Mouse (Mus musculus): ENCODE measurements at regions not wholly inside any gene's neighbourhood (a gene's known extent, or its start where the extent isn't known, plus 50 kb on each side); places are given as distances from the start of the nearest gene placed in this dataset.

DNA sequence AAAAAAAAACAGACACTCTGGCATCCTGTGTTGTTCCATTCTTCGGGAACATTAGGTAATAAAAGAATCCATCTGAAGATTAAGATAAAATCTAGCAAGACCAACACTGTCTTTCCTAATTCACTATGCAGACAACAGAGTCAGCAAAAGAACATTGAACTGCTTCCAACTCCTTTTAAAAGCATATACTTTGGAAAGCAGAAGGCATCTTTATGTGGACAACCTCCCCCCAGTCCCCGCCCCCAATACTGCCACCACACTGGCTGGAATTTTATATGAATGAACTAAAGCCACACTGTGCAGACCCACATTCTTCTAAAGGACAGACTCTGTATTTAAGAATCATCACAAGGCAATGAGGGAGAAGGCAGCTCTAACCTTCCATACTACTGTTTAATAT, 176.7 kb upstream of the Sema3a start:
- Histone ChIP-seq H3K27ac (ENCODE audit: low read length) (no peak overlapping the region), H3K9me3 (ENCODE audit: control insufficient read depth, low read length) (no peaks in the 10 kb centered on the region), H3K36me3 (ENCODE audit: control insufficient read depth, insufficient read depth, low read length) (no peaks in the 10 kb centered on the region), H3K4me1 (replicated peaks; ENCODE audit: control insufficient read depth, insufficient read depth, low read length) (no peaks in the 10 kb centered on the region), H3K27me3 (ENCODE audit: control insufficient read depth, insufficient read depth, low read depth, low read length) (no peaks in the 10 kb centered on the region), H3K4me3 (ENCODE audit: low read length) (no peak overlapping the region), H3K9ac (ENCODE audit: low read length) (no peak overlapping the region), H3K4me2 (ENCODE audit: low read depth, low read length) (no peak overlapping the region)
- peak; percentile 52; the same call in 1 of the 2 replicates for ATAC-seq (ENCODE audit: low read depth)
- 60% methylated on average over 2 of the region's 2 CpGs for WGBS

DNA sequence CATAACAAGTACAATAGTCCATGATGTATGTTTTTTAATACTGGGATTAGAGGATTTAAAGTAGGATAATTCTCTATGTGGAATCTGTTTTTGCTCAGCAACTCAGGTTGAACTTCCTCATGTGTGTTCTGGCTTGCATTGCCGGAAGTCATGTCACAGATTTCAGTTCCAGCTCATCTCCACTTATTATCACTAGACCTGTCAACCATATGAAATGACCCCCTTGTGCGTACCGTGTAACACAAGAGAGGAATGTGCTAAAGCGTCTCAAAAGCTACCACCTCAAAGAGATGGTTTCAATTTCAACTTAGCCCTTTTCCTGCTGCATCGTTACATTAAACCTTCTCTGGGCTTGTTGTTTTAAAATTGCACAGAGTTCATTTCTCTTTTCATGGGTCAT, 154.2 kb upstream of the Sema3a start:
- peaks cover 4% of the 10 kb centered on the region; the same call in 1 of the 2 replicates for H3K4me1 ChIP-seq (replicated peaks; ENCODE audit: control insufficient read depth, insufficient read depth, low read length)
- H3K9ac ChIP-seq (ENCODE audit: low read length), result no peak overlapping the region
- no peaks in the 10 kb centered on the region for H3K9me3 ChIP-seq (ENCODE audit: control insufficient read depth, low read length)
- H3K36me3 ChIP-seq (ENCODE audit: control insufficient read depth, insufficient read depth, low read length), result no peaks in the 10 kb centered on the region
- 45% methylated on average over 5 of the region's 5 CpGs for WGBS
- no peak overlapping the region for H3K27ac ChIP-seq (ENCODE audit: low read length)
- ATAC-seq (ENCODE audit: low read depth), result no peak
- H3K27me3 ChIP-seq (ENCODE audit: control insufficient read depth, insufficient read depth, low read depth, low read length), result no peaks in the 10 kb centered on the region
- no peak overlapping the region for H3K4me2 ChIP-seq (ENCODE audit: low read depth, low read length)
- no peak overlapping the region for H3K4me3 ChIP-seq (ENCODE audit: low read length)

DNA sequence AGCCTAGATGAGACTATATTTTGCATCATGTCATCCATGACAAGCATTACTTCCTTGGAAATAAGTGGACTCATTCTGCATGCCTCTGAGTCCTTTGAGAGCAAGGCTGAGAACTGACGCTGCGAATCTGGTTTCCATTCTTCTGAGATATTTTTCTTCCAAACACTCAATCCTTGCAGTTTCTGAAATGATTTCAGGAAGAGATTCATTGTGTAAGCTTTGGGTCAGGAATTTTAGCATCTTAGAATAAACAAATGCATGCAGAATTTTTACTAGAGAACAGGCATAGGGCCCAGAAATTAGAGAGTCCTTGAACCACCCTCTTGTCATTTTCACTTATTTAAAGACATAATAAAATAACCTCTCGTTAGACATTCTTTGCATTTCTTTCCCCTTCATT, 151.5 kb upstream of the Sema3a start:
- Histone ChIP-seq H3K4me1 (replicated peaks; ENCODE audit: control insufficient read depth, insufficient read depth, low read length) (peaks cover 4% of the 10 kb centered on the region; the same call in 1 of the 2 replicates), H3K36me3 (ENCODE audit: control insufficient read depth, insufficient read depth, low read length) (no peaks in the 10 kb centered on the region), H3K27ac (ENCODE audit: low read length) (peak overlapping the region; percentile 27; the same call in 1 of the 2 replicates), H3K9me3 (ENCODE audit: control insufficient read depth, low read length) (no peaks in the 10 kb centered on the region), H3K9ac (ENCODE audit: low read length) (no peak overlapping the region), H3K4me3 (ENCODE audit: low read length) (no peak overlapping the region), H3K4me2 (ENCODE audit: low read depth, low read length) (no peak overlapping the region), H3K27me3 (ENCODE audit: control insufficient read depth, insufficient read depth, low read depth, low read length) (no peaks in the 10 kb centered on the region)
- WGBS, result 35% methylated on average over 3 of the region's 3 CpGs
- ATAC-seq (ENCODE audit: low read depth), result peak; percentile 59

DNA sequence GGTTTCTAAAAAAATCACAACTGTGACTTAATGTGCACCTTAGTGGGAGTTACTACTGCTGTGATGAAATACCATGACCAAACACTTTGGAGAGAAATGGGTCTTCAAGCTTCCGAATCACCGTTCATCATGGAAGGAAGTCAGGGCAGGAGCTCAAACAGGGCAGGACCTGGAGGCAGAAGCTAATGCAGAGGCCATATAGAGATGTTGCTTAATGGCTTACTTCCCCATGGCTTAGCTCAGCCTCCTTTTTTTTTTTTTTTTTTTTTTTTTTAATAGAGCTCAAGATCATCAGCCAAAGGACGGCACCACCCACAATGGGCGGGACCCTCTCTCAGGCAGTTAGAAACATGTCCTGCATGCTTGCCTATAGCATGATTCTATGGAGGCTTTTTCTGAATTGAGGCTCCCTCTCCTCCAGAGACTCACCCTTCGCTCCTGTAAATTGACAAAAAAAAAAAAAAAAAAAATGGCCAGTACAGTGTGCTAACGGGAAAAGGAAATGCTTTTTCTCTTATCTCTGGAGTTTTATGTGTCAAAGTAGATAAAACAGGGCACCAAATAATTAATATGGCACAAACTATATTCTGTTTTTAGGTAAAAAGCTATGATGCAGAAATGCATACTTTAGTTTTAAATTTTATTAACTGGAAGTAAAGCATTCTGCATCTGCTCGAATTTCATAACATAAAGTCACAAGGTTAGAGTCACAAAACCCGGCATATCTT, 149.0 kb upstream of the Sema3a start:
- no peak overlapping the region for H3K27ac ChIP-seq (ENCODE audit: low read length)
- ATAC-seq (ENCODE audit: low read depth), result no peak
- H3K9ac ChIP-seq (ENCODE audit: low read length), result no peak overlapping the region
- no peak overlapping the region for H3K4me2 ChIP-seq (ENCODE audit: low read depth, low read length)
- no peaks in the 10 kb centered on the region for H3K36me3 ChIP-seq (ENCODE audit: control insufficient read depth, insufficient read depth, low read length)
- peaks cover 4% of the 10 kb centered on the region; the same call in 1 of the 2 replicates for H3K4me1 ChIP-seq (replicated peaks; ENCODE audit: control insufficient read depth, insufficient read depth, low read length)
- whole genome bisulfite sequencing, result 73% methylated on average over 8 of the region's 8 CpGs
- H3K9me3 ChIP-seq (ENCODE audit: control insufficient read depth, low read length), result no peaks in the 10 kb centered on the region
- H3K27me3 ChIP-seq (ENCODE audit: control insufficient read depth, insufficient read depth, low read depth, low read length), result no peaks in the 10 kb centered on the region
- H3K4me3 ChIP-seq (ENCODE audit: low read length), result no peak overlapping the region

DNA sequence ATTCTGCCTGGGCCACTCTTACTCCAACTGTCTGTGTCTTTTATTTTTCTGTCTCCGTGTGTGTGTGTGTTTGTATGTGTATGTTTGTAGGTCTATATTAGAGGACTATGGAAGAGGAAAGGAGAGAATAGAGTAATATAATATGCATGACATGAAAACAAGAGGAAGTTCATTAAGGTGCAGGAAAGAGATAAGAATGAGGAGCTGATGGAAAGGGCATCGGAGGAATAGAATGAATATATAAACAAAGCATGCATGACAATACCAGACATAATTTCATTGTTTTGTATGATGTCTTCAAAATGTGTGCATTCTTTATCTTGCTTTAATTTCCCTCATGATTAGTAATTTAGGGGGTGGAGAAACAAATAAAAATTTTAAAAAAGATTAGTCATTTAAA, 147.3 kb upstream of the Sema3a start:
- WGBS, result 58% methylated on average over 2 of the region's 2 CpGs
- no peak for ATAC-seq (ENCODE audit: low read depth)
- H3K36me3 ChIP-seq (ENCODE audit: control insufficient read depth, insufficient read depth, low read length), result no peaks in the 10 kb centered on the region
- peaks cover 4% of the 10 kb centered on the region; the same call in 1 of the 2 replicates for H3K4me1 ChIP-seq (replicated peaks; ENCODE audit: control insufficient read depth, insufficient read depth, low read length)
- no peak overlapping the region for H3K9ac ChIP-seq (ENCODE audit: low read length)
- no peaks in the 10 kb centered on the region for H3K9me3 ChIP-seq (ENCODE audit: control insufficient read depth, low read length)
- no peak overlapping the region for H3K4me2 ChIP-seq (ENCODE audit: low read depth, low read length)
- H3K27me3 ChIP-seq (ENCODE audit: control insufficient read depth, insufficient read depth, low read depth, low read length), result no peaks in the 10 kb centered on the region
- no peak overlapping the region for H3K4me3 ChIP-seq (ENCODE audit: low read length)
- no peak overlapping the region for H3K27ac ChIP-seq (ENCODE audit: low read length)

DNA sequence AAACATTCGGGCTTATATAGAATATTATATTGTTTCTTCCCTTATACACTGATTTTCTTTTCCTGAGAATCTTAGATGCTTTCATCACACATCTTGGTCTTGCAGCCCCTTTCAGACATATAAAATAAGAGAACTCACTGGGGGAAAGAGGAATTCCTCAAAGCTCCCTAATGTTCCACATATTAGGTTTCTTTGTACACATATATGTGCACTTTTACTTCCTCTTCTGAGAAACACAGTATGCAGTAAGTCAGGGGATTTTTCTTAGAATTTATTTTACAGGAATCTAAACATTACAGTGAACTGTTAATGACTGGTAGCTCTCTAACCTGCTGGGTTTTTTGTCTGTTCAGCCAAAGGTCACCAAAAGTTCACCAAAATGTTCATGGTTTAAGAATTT, 131.4 kb upstream of the Sema3a start:
- ATAC-seq (ENCODE audit: low read depth), result no peak
- Histone ChIP-seq H3K27ac (ENCODE audit: low read length) (no peak overlapping the region), H3K4me3 (ENCODE audit: low read length) (no peak overlapping the region), H3K4me1 (replicated peaks; ENCODE audit: control insufficient read depth, insufficient read depth, low read length) (no peaks in the 10 kb centered on the region), H3K27me3 (ENCODE audit: control insufficient read depth, insufficient read depth, low read depth, low read length) (no peaks in the 10 kb centered on the region), H3K9ac (ENCODE audit: low read length) (no peak overlapping the region), H3K36me3 (ENCODE audit: control insufficient read depth, insufficient read depth, low read length) (no peaks in the 10 kb centered on the region), H3K4me2 (ENCODE audit: low read depth, low read length) (no peak overlapping the region), H3K9me3 (ENCODE audit: control insufficient read depth, low read length) (no peaks in the 10 kb centered on the region)
- WGBS, result 82% methylated on average over 1 of the region's 1 CpGs

DNA sequence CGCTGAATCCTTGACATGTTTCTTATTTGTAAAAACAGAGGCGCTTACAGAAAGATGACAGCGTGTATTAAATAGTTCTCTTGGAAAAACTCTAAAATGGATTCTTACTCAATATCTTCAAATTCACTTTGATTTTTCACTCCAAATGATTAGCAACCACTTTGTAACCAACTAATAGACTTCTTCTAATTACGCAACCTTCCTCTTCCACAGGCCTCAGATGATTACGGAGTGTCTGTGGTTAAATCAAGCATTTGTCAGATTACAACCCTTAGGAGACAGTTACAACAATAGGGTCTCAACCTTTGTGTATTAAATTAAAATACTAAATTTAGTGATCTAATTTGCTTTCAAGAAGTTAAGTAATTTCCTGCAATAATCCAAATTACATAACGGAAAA, 127.8 kb upstream of the Sema3a start:
- Histone ChIP-seq H3K4me1 (replicated peaks; ENCODE audit: control insufficient read depth, insufficient read depth, low read length) (no peaks in the 10 kb centered on the region), H3K4me3 (ENCODE audit: low read length) (no peak overlapping the region), H3K27ac (ENCODE audit: low read length) (no peak overlapping the region), H3K27me3 (ENCODE audit: control insufficient read depth, insufficient read depth, low read depth, low read length) (no peaks in the 10 kb centered on the region), H3K9ac (ENCODE audit: low read length) (no peak overlapping the region), H3K9me3 (ENCODE audit: control insufficient read depth, low read length) (no peaks in the 10 kb centered on the region), H3K36me3 (ENCODE audit: control insufficient read depth, insufficient read depth, low read length) (no peaks in the 10 kb centered on the region), H3K4me2 (ENCODE audit: low read depth, low read length) (no peak overlapping the region)
- ATAC-seq (ENCODE audit: low read depth), result no peak
- WGBS, result 78% methylated on average over 6 of the region's 6 CpGs

DNA sequence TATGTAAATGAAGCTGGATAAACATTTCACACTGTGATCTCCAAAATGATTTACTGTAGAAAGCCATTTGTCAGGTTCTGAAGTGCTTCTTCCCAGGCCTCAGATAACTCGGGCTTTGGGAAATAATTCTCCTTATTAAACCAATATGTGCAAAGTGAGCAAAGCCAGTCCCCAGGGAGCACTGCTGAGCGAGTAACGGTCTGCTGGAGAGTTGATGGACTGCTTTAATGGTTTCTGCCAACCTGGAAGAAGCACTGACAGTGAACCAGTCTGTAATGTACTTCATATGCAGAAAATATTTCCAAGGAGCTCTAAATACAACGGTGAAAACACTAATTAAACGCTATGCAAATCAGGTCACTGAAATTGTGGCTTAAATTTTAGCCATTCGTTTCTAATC, 118.1 kb upstream of the Sema3a start:
- Histone ChIP-seq H3K27me3 (ENCODE audit: control insufficient read depth, insufficient read depth, low read depth, low read length) (no peaks in the 10 kb centered on the region), H3K27ac (ENCODE audit: low read length) (no peak overlapping the region), H3K4me1 (replicated peaks; ENCODE audit: control insufficient read depth, insufficient read depth, low read length) (no peaks in the 10 kb centered on the region), H3K36me3 (ENCODE audit: control insufficient read depth, insufficient read depth, low read length) (no peaks in the 10 kb centered on the region), H3K9ac (ENCODE audit: low read length) (no peak overlapping the region), H3K4me2 (ENCODE audit: low read depth, low read length) (no peak overlapping the region), H3K9me3 (ENCODE audit: control insufficient read depth, low read length) (no peaks in the 10 kb centered on the region), H3K4me3 (ENCODE audit: low read length) (no peak overlapping the region)
- 74% methylated on average over 6 of the region's 6 CpGs for WGBS
- no peak for ATAC-seq (ENCODE audit: low read depth)

DNA sequence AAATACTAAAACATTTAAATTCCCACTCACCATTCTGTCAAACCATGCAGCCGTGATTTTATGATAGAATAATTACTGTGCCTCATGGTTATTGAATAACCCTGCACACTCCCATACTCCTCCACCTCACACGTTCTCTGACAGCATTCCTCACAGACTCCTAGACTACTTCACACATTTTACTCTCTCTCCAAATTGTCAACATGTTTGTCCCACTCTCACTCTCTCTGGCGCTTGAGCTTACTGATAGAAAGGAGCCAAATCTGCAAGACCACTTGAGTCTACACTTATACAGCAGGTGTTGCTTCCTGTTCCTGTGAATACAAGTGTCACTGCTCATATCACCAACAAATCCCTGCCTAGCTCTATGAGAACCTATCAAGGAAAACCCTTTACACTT, 102.9 kb upstream of the Sema3a start:
- Histone ChIP-seq H3K4me1 (replicated peaks; ENCODE audit: control insufficient read depth, insufficient read depth, low read length) (no peaks in the 10 kb centered on the region), H3K9ac (ENCODE audit: low read length) (no peak overlapping the region), H3K27me3 (ENCODE audit: control insufficient read depth, insufficient read depth, low read depth, low read length) (no peaks in the 10 kb centered on the region), H3K9me3 (ENCODE audit: control insufficient read depth, low read length) (no peaks in the 10 kb centered on the region), H3K4me3 (ENCODE audit: low read length) (no peak overlapping the region), H3K4me2 (ENCODE audit: low read depth, low read length) (no peak overlapping the region), H3K27ac (ENCODE audit: low read length) (no peak overlapping the region), H3K36me3 (ENCODE audit: control insufficient read depth, insufficient read depth, low read length) (no peaks in the 10 kb centered on the region)
- WGBS, result 35% methylated on average over 3 of the region's 3 CpGs
- peak; percentile 92 for ATAC-seq (ENCODE audit: low read depth)

DNA sequence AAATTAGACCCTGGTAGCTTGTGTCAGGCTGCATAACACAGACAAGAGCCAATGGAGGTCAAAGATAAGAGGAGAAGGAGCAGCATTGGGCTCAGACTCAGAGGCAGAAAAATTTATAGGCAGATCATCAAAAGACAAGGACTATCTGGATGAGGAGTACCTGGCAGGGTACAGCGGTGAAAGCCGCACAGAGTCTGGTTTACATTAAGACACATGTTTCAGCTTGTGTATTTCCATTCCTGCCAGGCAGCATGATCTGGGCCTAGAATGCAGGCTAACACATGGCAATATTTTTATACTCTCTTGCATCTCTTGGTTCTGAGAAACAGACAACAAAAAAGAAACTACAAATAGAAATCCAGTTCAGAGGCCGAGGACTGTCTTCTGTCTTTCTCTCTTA, 91.9 kb upstream of the Sema3a start:
- Histone ChIP-seq H3K4me1 (replicated peaks; ENCODE audit: control insufficient read depth, insufficient read depth, low read length) (no peaks in the 10 kb centered on the region), H3K36me3 (ENCODE audit: control insufficient read depth, insufficient read depth, low read length) (no peaks in the 10 kb centered on the region), H3K9ac (ENCODE audit: low read length) (no peak overlapping the region), H3K27me3 (ENCODE audit: control insufficient read depth, insufficient read depth, low read depth, low read length) (no peaks in the 10 kb centered on the region), H3K9me3 (ENCODE audit: control insufficient read depth, low read length) (no peaks in the 10 kb centered on the region), H3K4me2 (ENCODE audit: low read depth, low read length) (no peak overlapping the region), H3K4me3 (ENCODE audit: low read length) (no peak overlapping the region), H3K27ac (ENCODE audit: low read length) (no peak overlapping the region)
- no peak for ATAC-seq (ENCODE audit: low read depth)
- 86% methylated on average over 3 of the region's 3 CpGs for WGBS

All from lung, embryonic 16.5 days (tissue).